Mouse (Mus musculus): ENCODE results near the gene Mr1.

DNA sequence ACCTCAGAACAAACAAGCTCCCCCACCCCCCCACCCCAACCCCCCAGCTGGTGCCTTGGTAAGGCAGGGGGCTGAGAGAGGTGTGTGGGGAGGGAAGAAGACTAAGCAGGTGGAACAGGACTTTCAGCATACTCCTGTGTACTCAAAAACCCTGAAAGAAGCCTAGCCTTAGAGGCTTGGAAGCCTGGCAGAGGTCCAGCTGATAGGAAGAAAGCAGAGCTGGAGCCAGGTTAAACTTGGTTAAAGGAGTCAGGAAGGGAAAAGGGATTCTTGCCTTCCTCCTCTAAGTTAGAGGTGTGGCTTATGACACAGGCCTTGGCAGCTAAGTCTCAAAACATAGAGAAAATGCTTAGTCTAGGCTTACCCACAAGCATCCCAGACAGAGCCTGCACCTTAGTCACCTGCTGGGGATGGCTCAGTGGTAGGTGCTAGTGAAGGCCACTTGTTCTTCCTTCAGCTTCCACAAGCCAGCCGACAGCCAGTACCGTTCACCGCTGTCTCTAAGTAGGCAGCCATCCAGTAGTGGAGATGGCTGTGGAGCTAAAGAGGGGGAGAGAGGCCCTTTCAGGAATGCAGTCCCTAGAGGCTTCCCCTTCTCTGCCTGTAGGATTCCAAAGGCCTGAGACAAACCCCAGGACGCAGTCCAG lies 53.3 kb downstream of the Mr1 start:
- TF ChIP-seq POLR2A (IDR thresholded peaks at IDR 0.05; ENCODE audit: extremely low read depth, insufficient read depth, low read length) = no peak
- no peak for TF ChIP-seq CTCF (IDR thresholded peaks at IDR 0.05; ENCODE audit: extremely low read depth, insufficient read depth, low read length)

All from cortical plate, adult 2 months (tissue).